Mouse (Mus musculus) heart, embryonic 15.5 days (tissue): ENCODE data around the gene Rbm33. TPM values are rescaled to one million over a fixed set of nuclear protein-coding genes. Genes with fewer than 3 reads are reported as not detected.

Experiments
- ATAC-seq: fragments of 200-750 bp; cut with Nextera tagmentation; replicated peaks from 2 replicates; pipeline ENCODE4 v1.8.0; 2017; ENCODE audit warnings: low read depth, moderate TSS enrichment; ENCODE audit not compliant: insufficient number of reproducible peaks, insufficient read depth, low FRiP score
- H3K27ac ChIP-seq: fragments of 300-500 bp; sonication (generic); 2 replicates; pipeline ENCODE4 v1.5.1; 2015; ENCODE audit warnings: mild to moderate bottlenecking, inconsistent platforms
- H3K27me3 ChIP-seq: fragments of 300-500 bp; sonication (generic); 2 replicates; pipeline ENCODE4 v1.6.1; 2015; ENCODE audit warnings: inconsistent platforms
- H3K36me3 ChIP-seq: fragments of 300-500 bp; sonication (generic); 2 replicates; pipeline ENCODE4 v1.6.1; 2015; ENCODE audit warnings: mild to moderate bottlenecking, inconsistent platforms
- H3K4me1 ChIP-seq: fragments of 300-500 bp; sonication (generic); replicated peaks from 2 replicates; pipeline ENCODE4 v1.6.1; 2015; ENCODE audit warnings: inconsistent platforms
- H3K4me2 ChIP-seq: fragments of 300-500 bp; sonication (generic); 2 replicates; pipeline ENCODE4 v1.6.1; 2015; ENCODE audit warnings: inconsistent platforms, mild to moderate bottlenecking, moderate library complexity
- H3K4me3 ChIP-seq: fragments of 300-500 bp; sonication (generic); 2 replicates; pipeline ENCODE4 v1.5.1; 2015; ENCODE audit warnings: mild to moderate bottlenecking, inconsistent platforms
- H3K9ac ChIP-seq: fragments of 300-500 bp; sonication (generic); 2 replicates; pipeline ENCODE4 v1.6.1; 2015; ENCODE audit warnings: mild to moderate bottlenecking, inconsistent platforms
- H3K9me3 ChIP-seq: fragments of 300-500 bp; sonication (generic); replicated peaks from 2 replicates; pipeline ENCODE4 v1.6.1; 2016; ENCODE audit warnings: inconsistent platforms
- WGBS: fragments of 180-500 bp; shearing (Covaris S2); methylation state at CpG from one replicate; pipeline ENCODE4 v1.1.7; 2015; ENCODE audit warnings: mixed read lengths; 5-methylcytosine and 5-hydroxymethylcytosine counted together
- polyA plus RNA-seq: library from polyadenylated mRNA; unstranded; fragments of >200 nt; fragmentation: Nextera tagmentation; extraction: Ambion mirVana; gene quantifications from 2 replicates; pipeline ENCODE4 v1.2.1, GENCODE M21; 2015

Rbm33 gene
- polyA plus RNA-seq, 1 experiment from 2014 or later = 9.3 TPM

- no peak overlapping the region for H3K9ac ChIP-seq
- peaks cover 63% of the 10 kb centered on the region for H3K27me3 ChIP-seq
- peaks cover 28% of the 10 kb centered on the region for H3K4me1 ChIP-seq
- 76% methylated on average over 5 of the region's 5 CpGs for WGBS
- ATAC-seq = no peak
- no peaks in the 10 kb centered on the region for H3K9me3 ChIP-seq
- no peak overlapping the region for H3K4me3 ChIP-seq
- no peak overlapping the region for H3K4me2 ChIP-seq
- no peaks in the 10 kb centered on the region for H3K36me3 ChIP-seq
- H3K27ac ChIP-seq = no peak overlapping the region
Measured at GRCm38 (mm10) chr5:28455721-28456120, 138.8 kb downstream of the Rbm33 start.

GRCm38 (mm10) chr5:28456366-28456765 is 139.4 kb downstream of the Rbm33 start:
- H3K27ac ChIP-seq = no peak overlapping the region

GRCm38 (mm10) chr5:28457921-28458641 is 141.2 kb downstream of the Rbm33 start:
- no peak overlapping the region for H3K27ac ChIP-seq
- no peak overlapping the region for H3K9ac ChIP-seq
- H3K4me3 ChIP-seq = peak overlapping the region; percentile 45
- peaks cover 32% of the 10 kb centered on the region for H3K4me1 ChIP-seq
- no peaks in the 10 kb centered on the region for H3K36me3 ChIP-seq
- no peak for ATAC-seq
- under 1% methylated on average over 95 of the region's 95 CpGs for WGBS
- H3K4me2 ChIP-seq = peak overlapping the region; percentile 68
- no peaks in the 10 kb centered on the region for H3K9me3 ChIP-seq
- peaks cover 86% of the 10 kb centered on the region for H3K27me3 ChIP-seq

More at GRCm38 (mm10) chr5:28456366-28456765, 139.4 kb downstream of the Rbm33 start:
- Histone ChIP-seq H3K9me3 (no peaks in the 10 kb centered on the region), H3K4me1 (peaks cover 28% of the 10 kb centered on the region), H3K4me3 (no peak overlapping the region), H3K4me2 (no peak overlapping the region), H3K36me3 (no peaks in the 10 kb centered on the region), H3K9ac (no peak overlapping the region), H3K27me3 (peaks cover 69% of the 10 kb centered on the region)
- ATAC-seq = no peak
- 76% methylated on average over 1 of the region's 1 CpGs for WGBS

GRCm38 (mm10) chr5:28458821-28459240 is 141.9 kb downstream of the Rbm33 start:
- Histone ChIP-seq H3K4me3 (peak overlapping the region; percentile 45), H3K36me3 (no peaks in the 10 kb centered on the region), H3K4me2 (peak overlapping the region; percentile 68), H3K4me1 (peaks cover 34% of the 10 kb centered on the region), H3K27ac (no peak overlapping the region), H3K9me3 (no peaks in the 10 kb centered on the region), H3K9ac (no peak overlapping the region), H3K27me3 (peaks cover 94% of the 10 kb centered on the region)
- ATAC-seq = no peak
- WGBS = under 1% methylated on average over 27 of the region's 27 CpGs

- Histone ChIP-seq H3K4me1 (peaks cover 42% of the 10 kb centered on the region), H3K27me3 (peaks cover 98% of the 10 kb centered on the region), H3K4me3 (peak overlapping the region; percentile 45; the same call in 1 of the 2 replicates), H3K9ac (no peak overlapping the region), H3K27ac (no peak overlapping the region), H3K4me2 (peak overlapping the region; percentile 68; the same call in 1 of the 2 replicates), H3K9me3 (no peaks in the 10 kb centered on the region), H3K36me3 (no peaks in the 10 kb centered on the region)
- ATAC-seq = no peak
- WGBS = 1% methylated on average over 41 of the region's 41 CpGs
Measured at GRCm38 (mm10) chr5:28459456-28460225, 142.7 kb downstream of the Rbm33 start.

- ATAC-seq = no peak
- H3K9ac ChIP-seq = no peak overlapping the region
- peaks cover 99% of the 10 kb centered on the region for H3K27me3 ChIP-seq
- no peak overlapping the region for H3K27ac ChIP-seq
- 0 out of 2 replicates have a peak overlapping the region, but pooled peaks have one; percentile 8 for H3K4me2 ChIP-seq
- no peaks in the 10 kb centered on the region for H3K9me3 ChIP-seq
- under 1% methylated on average over 17 of the region's 17 CpGs for WGBS
- H3K4me1 ChIP-seq = peaks cover 51% of the 10 kb centered on the region
- peak overlapping the region; percentile 7; the same call in 1 of the 2 replicates for H3K4me3 ChIP-seq
- H3K36me3 ChIP-seq = no peaks in the 10 kb centered on the region
Measured at GRCm38 (mm10) chr5:28460556-28461350, 143.8 kb downstream of the Rbm33 start.

- Histone ChIP-seq H3K9me3 (no peaks in the 10 kb centered on the region), H3K4me2 (no peak overlapping the region), H3K27ac (no peak overlapping the region), H3K27me3 (peaks cover 99% of the 10 kb centered on the region), H3K36me3 (no peaks in the 10 kb centered on the region), H3K4me1 (peaks cover 54% of the 10 kb centered on the region), H3K9ac (no peak overlapping the region), H3K4me3 (no peak overlapping the region)
- WGBS = 13% methylated on average over 11 of the region's 11 CpGs
- ATAC-seq = no peak
Measured at GRCm38 (mm10) chr5:28461376-28461775, 144.5 kb downstream of the Rbm33 start.

GRCm38 (mm10) chr5:28462741-28463590 is 146.0 kb downstream of the Rbm33 start:
- peaks cover 100% of the 10 kb centered on the region for H3K27me3 ChIP-seq
- H3K9me3 ChIP-seq = no peaks in the 10 kb centered on the region
- 1% methylated on average over 33 of the region's 33 CpGs for WGBS
- no peak overlapping the region for H3K27ac ChIP-seq
- no peaks in the 10 kb centered on the region for H3K36me3 ChIP-seq
- H3K4me2 ChIP-seq = peak overlapping the region; percentile 14; the same call in 1 of the 2 replicates
- H3K9ac ChIP-seq = no peak overlapping the region
- no peak for ATAC-seq
- peaks cover 55% of the 10 kb centered on the region for H3K4me1 ChIP-seq
- H3K4me3 ChIP-seq = no peak overlapping the region; the same call in 1 of the 2 replicates

GRCm38 (mm10) chr5:28463656-28464055 is 146.7 kb downstream of the Rbm33 start:
- Histone ChIP-seq H3K27me3 (peaks cover 100% of the 10 kb centered on the region), H3K4me3 (peak overlapping the region; percentile 52), H3K9me3 (no peaks in the 10 kb centered on the region), H3K4me2 (peak overlapping the region; percentile 89), H3K9ac (no peak overlapping the region), H3K36me3 (no peaks in the 10 kb centered on the region), H3K4me1 (peaks cover 48% of the 10 kb centered on the region), H3K27ac (no peak overlapping the region)
- no peak for ATAC-seq
- WGBS = 2% methylated on average over 10 of the region's 10 CpGs

GRCm38 (mm10) chr5:28464361-28465098 is 147.6 kb downstream of the Rbm33 start:
- H3K9me3 ChIP-seq = no peaks in the 10 kb centered on the region
- peak overlapping the region; percentile 89 for H3K4me2 ChIP-seq
- peaks cover 100% of the 10 kb centered on the region for H3K27me3 ChIP-seq
- H3K4me1 ChIP-seq = peaks cover 39% of the 10 kb centered on the region
- no peak overlapping the region for H3K27ac ChIP-seq
- no peaks in the 10 kb centered on the region for H3K36me3 ChIP-seq
- WGBS = under 1% methylated on average over 74 of the region's 76 CpGs
- 0 out of 2 replicates have a peak overlapping the region, but pooled peaks have one; percentile 31 for H3K9ac ChIP-seq
- peak overlapping the region; percentile 52 for H3K4me3 ChIP-seq
- ATAC-seq = no peak
